Mouse (Mus musculus) E14TG2a.4 (cell line): ENCODE measurements at regions not wholly inside any gene's neighbourhood (a gene's known extent, or its start where the extent isn't known, plus 50 kb on each side); places are given as distances from the start of the nearest gene placed in this dataset.

ENCODE experiments used
- H3K27me3 ChIP-seq: 2 replicates; pipeline ENCODE4 v1.6.1; 2014; ENCODE audit warnings: low read length, control low read depth; ENCODE audit not compliant: insufficient read depth
- H3K36me3 ChIP-seq: 2 replicates; pipeline ENCODE4 v1.6.1; 2014; ENCODE audit warnings: low read length, control low read depth; ENCODE audit not compliant: insufficient read depth
- H3K4me1 ChIP-seq: replicated peaks from 2 replicates; pipeline ENCODE4 v1.6.1; 2014; ENCODE audit warnings: low read depth, low read length, control low read depth
- H3K4me3 ChIP-seq: replicated peaks from 2 replicates; pipeline ENCODE4 v1.5.1; 2014; ENCODE audit warnings: mild to moderate bottlenecking, low read length
- H3K9me3 ChIP-seq: 2 replicates; pipeline ENCODE4 v1.6.1; 2014; ENCODE audit warnings: low read length, control low read depth
- CTCF ChIP-seq: conservative IDR thresholded peaks from 2 replicates; pipeline ENCODE4 v1.5.1; 2014; ENCODE audit warnings: low read length
- NANOG ChIP-seq: IDR thresholded peaks from 2 replicates; pipeline ENCODE4 v1.6.1; 2014; ENCODE audit warnings: borderline replicate concordance, low read length, mixed read lengths
- POU5F1 ChIP-seq: IDR thresholded peaks from 2 replicates; pipeline ENCODE4 v1.6.1; 2014; ENCODE audit warnings: low read length, borderline replicate concordance

- no peak overlapping the region for H3K4me3 ChIP-seq
- peaks cover 38% of the 10 kb centered on the region for H3K9me3 ChIP-seq
- H3K36me3 ChIP-seq, result no peaks in the 10 kb centered on the region
- TF ChIP-seq CTCF, result no peak
- TF ChIP-seq NANOG, result no peak
- no peak for TF ChIP-seq POU5F1
- H3K4me1 ChIP-seq, result no peaks in the 10 kb centered on the region
- no peaks in the 10 kb centered on the region for H3K27me3 ChIP-seq
Measured at GRCm38 (mm10) chr12:98367583-98367982, 99.1 kb downstream of the Gpr65 start.

DNA sequence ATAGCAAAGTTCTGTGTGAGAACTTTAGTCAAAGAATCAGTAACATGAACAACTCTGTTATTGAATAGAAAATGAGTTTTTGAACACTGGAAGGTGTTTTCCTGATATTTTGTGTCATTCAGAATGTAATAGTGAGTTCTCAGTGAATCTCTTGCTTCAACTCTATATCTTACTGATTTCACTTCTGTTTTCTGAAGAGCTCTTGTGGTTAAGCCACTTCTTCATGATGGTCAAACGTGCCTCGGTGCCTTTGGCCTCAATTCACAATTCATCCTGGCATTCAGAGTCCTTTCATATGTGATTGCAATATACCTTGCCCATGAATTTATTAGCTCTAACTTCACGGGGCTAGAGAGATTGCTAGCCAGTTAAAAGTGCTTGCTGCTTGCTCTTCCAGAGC is 102.3 kb downstream of the Gpr65 start:
- Histone ChIP-seq H3K27me3 (no peaks in the 10 kb centered on the region), H3K9me3 (peaks cover 9% of the 10 kb centered on the region; the same call in 1 of the 2 replicates), H3K4me1 (no peaks in the 10 kb centered on the region), H3K4me3 (no peak overlapping the region), H3K36me3 (no peaks in the 10 kb centered on the region)
- no peak for TF ChIP-seq POU5F1
- TF ChIP-seq NANOG, result no peak
- TF ChIP-seq CTCF, result no peak

DNA sequence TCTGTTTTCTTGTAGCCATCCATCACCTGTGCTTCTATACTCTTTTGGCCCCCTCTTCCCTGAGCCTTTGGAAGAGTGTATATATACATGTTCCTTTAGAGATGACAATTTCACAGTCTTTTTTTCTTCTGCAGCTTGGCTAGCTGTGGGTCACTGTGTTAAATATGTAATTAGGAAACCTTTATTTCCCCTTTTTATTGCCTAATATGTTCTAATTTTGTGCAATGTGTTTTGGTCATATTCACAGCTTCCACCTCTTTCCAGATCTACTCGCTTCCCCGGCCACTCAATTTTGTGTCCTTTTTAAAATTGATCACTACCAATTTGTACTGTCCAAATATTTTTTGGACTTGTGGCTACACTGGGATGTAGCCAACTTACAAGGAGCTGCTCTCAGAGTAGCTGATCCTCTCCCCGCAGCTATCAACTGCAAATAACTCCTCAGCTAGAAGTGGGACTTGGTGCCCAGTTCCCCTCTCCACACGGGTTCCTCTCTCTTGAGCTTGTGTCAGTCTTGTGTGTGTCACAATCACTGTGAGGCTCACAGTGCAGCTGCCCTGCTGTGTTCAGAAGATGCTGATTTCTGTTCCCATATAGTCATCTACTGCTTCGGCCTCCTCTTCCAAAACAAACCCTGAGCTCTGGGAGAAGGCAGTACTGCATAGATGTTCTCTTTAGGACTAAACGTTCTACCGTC is 106.9 kb downstream of the Gpr65 start:
- H3K4me3 ChIP-seq, result no peak overlapping the region
- H3K4me1 ChIP-seq, result no peaks in the 10 kb centered on the region
- no peaks in the 10 kb centered on the region for H3K27me3 ChIP-seq

More for the DNA sequence above, 106.9 kb downstream of the Gpr65 start:
- Histone ChIP-seq H3K9me3 (no peaks in the 10 kb centered on the region), H3K36me3 (no peaks in the 10 kb centered on the region)
- TF ChIP-seq POU5F1 (no peak), NANOG (no peak), CTCF (no peak)
